Mouse (Mus musculus) left cerebral cortex, adult 11 months (tissue): Measurements from ENCODE around the gene Lhfpl4.

Experiments used
- DNase-seq: peaks from one replicate; pipeline ENCODE4 v3.0.0; 2022; ENCODE audit warnings: low spot score

Lhfpl4 gene

DNA sequence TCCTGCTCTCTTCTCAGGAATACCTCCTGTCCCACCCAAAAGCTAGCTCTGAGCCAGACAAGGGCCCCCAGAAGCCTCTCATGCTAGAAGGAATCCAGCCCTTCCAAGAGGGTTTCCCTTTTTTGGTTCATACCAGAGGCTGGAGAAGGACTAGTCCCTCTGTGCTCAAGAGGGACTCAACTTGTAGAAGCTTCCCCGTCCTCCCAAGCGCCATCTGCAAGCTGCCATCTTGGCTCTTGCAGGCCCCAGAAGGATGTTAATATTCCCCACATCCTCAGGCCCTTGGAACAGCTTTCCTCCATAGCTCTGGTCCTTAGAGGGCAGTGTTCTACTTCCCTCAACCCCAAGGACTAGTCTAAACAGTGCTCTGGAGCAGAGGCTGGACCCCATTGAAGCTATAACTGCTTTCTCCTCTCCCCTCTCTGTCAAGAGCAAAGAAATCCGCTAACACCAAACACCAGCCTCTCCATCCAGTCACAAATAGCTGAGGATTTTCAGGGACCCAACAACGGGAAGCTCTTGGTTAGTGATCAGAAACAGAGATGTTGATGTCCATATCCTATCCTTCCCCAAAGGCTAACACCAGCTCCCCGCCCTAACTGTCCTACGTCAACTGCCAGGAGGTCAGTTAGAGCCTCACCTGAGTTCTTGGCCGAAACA, 26.7 kb downstream of the Lhfpl4 start:
- no peak for DNase-seq

DNA sequence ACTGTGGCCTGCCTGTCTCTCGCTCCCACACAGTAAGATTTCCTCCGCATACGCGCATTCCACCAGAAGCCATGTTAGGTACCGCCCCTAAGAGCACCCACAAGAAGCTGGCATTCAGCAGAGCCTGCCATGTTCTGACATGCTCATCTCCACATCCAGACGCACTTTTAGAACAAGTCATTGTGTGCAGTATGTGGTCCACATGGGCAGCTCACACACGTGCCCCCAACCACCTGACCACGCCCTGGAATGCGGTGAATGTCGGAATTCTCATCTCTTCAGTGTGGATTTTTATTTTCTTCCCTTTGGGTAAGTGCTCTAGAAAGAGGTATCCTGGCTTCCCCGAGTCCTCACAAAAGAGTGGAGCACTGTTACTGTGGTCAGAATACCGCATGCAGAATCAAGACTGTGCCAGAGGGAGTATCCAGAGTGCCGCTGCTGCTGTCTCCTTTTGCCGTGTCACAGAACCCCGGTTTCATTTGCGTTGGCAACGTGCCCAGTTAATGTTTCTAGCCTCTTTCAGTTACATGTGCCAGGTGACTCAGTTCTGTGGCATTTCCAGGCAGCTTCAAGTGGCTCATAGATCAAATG, 28.4 kb downstream of the Lhfpl4 start:
- DNase-seq = peak; percentile 39

DNA sequence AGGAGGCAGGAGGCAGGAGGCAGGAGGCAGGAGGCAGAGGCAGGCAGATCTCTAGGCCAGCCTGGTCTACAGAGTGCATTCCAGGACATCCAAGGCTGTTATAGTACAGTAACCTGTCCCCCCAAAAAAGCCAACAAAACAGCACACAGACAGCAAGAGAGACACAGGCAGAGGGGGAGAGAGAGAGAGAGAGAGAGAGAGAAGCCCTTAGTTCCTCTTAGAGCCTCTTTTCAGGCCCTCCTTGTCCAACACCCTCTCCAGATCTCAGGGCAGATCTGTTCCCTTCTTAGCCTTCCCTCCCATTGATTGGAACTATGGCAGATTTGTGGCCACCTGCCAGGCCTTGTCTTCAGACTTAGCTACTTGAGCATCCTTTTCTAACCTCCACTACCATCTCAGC, 31.7 kb downstream of the Lhfpl4 start:
- no peak for DNase-seq

DNA sequence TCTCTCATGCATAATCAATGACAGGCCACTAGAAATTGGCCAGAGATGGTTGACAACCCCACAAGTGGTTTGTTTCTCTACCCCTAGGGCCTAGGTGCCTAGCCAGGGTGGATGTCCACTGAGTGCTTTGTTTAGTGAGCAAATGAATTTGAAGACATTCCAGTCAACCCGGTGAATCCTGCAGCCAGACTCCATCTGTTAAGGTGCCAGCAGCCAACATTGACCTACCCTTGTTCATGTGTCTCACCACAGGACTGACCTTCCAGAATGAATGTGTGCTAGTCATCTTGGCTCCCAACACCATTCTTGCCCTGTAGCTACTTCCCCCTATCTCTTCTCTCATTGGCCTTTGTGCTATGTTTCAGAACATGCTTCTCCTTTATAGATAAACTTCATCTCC, 33.2 kb downstream of the Lhfpl4 start:
- DNase-seq = no peak

DNA sequence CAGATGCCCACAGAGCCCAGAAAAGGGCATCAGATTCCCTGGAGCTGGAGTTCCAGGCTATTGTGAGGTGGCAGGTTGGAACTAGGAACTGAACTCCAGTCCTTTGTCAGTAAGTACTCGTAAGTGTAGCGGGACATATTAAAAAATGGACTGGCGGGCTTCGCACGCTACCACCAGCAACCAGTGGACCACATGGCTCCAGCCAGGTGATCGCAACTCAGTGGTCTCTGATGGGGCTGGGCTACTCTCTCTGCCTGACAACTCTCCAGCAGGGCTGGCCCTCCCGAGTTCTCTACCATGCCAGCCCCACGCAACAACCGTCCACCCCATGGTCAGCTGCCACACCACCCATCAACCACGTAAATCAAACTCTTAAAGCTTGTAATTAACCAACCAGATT, 35.1 kb downstream of the Lhfpl4 start:
- no peak for DNase-seq

DNA sequence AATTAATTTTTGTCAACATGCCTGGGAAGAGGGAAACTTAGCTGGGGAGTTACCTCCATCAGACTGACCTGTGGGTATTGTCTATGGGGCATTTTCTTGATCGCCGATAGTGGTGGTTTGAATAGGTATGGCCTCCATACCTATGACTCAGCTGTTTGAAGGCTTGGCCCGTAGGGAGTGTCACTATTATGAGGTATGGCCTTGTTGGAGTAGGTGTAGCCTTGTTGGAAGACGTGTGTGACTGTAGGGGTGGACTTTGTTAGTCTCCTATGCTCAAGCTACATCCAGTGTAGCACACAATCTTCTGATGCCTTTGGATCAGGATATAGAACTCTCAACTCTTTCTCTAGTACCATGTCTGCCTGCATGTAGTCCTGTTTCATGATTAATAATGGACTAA, 39.1 kb downstream of the Lhfpl4 start:
- no peak for DNase-seq

DNA sequence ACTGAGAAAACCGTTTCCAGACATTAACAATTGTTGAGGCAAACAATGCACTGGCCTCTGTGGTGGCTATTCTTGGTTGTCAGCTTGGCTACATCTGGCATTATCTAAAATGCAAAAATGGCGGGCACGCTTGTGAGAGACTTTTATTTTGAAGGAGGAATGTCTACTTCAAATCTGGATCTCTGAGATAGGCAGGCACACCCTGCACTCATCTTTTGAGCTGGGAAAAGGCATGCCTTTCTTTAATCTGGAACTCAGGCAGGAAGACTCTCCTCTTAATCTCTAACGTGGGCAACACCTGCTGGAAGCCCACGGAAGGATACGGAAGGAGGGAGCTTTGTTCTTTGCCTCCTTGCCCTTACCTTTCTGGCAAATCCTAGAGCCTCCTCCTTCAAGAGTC, 40.3 kb downstream of the Lhfpl4 start:
- no peak for DNase-seq

DNA sequence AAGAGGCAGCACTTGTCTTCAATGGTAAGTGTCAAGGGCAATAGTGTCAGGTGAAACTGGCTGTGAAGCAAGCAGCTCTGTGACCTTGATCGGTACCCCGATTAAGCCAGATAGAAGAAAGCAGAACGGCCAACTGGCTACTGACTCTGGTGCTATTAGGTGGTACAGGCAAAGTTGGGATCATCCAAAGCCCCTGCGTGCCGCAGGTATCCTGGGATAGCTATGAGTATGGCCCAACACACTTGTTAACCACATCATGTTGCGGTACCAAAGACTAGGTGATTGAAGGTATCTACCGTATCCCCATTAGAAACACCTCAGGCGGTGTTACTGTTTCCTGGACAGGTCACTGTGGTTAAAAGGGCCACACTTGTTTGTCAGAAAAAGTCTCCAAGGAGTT, 41.1 kb downstream of the Lhfpl4 start:
- no peak for DNase-seq

DNA sequence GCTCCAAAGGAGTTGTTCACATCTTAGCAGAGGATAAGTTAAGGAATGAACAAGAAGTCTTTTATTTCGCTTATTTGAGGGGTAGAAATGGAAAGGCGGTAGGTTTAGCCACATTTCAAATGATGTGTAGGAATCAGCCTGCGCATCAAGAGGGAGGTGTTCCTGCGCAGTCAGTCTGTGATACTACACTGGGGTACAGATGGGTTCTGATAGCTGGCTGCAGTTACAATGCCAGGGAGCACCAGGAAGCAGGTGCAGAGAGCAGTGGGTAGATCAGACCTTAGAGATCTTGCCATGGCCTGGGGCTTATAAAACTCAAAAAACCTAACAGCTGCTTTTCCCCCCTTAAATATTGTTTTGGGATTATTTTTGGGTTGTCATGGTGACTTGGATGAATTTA, 49.9 kb downstream of the Lhfpl4 start:
- DNase-seq = no peak

DNA sequence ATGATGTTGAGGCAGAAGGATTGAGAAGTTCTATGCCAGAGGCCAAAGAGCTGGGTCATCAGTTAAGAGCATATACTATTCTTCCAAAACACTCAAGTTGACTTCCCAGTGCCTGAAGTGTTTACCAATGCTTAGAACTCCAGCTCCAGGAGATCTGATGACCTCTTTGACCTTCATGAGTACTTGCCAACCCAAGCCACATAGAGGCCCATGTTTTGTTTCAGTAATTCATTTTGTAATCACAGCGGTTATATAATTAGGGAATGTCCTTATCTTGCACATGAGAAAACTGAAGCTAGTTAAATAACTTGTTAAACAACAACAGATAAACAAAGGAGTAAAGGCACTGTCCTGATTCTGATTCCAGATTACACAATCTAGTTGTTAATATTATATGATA, 50.4 kb downstream of the Lhfpl4 start:
- no peak for DNase-seq

DNA sequence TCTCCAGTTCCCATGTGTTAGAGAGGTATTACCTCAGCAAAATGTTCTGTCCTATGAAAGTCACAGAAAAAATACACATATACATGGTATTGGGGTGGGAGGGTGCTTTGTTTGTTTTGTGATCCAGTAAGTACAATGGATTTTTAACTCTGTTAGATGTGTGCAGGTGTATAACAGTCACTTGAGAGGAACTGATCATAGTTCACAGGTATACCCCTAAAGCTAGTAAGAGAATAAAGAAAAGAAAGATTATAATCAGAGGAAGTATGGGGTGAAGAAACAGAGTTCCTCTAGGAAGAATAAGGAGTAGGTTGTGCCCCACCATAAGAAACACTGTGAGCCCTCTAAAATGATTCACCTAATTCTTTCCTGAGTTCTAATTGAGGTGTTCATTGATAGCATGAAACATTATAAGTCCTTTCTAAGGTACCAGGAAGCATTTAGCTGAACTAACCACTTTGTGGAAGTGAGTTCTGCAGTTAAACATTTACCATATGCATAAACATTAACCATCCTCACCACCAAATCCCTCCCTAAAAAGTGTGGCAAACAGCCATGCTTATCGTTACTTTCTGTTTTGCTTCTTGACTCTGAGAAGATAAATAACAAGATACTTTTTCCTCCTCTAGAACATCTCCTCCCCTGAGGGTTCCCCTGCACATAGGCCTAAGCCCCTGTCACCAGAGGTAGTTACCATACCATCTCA, 53.6 kb downstream of the Lhfpl4 start:
- DNase-seq = no peak

DNA sequence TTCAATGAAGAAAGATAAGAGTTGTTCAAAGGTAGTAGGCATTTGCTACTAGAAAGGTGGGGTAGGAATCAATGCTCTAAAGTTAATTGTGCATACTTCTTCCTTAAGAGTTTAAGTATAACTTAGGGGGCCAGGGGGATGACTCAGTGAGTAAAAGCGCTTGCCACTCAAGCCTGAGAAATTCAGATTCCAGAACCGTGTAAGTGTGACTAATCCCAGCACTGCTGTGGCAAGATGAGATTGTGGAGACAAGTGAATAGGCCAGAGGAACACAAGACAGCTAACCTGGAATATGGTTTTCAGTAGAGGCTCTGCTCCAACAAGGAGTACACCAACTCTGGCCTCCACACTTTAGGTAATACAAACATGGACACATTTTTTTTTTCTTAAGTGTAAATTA, 61.8 kb downstream of the Lhfpl4 start:
- no peak for DNase-seq

DNA sequence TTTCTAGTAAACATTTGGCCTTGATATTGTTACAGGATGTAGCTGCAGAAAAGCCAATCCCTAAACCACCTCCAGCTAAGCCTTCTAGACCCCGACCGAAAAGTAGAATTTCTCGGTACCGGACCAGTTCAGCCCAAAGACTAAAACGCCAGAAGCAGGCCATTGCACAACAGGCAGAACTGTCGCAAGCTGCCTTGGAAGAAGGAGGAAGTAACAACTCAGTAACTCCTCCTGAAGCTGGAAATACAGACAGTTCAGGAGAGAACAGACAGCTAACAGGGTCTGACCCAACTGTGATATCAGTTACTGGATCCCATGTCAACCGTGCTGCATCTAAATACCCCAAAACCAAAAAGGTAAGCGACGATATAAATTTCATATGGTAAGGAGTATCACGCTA, 74.4 kb downstream of the Lhfpl4 start:
- DNase-seq = no peak
